Mouse (Mus musculus): Measurements from ENCODE around the gene Mrpl24.

GRCm38 (mm10) chr3:87959371-87959770 lies 40.1 kb downstream of the Mrpl24 start:
- TF ChIP-seq TBP (conservative IDR thresholded peaks at IDR 0.05; ENCODE audit: low read depth, low read length) = no peak
- no peak for TF ChIP-seq ZC3H11A (IDR thresholded peaks at IDR 0.05; ENCODE audit: low read depth, low read length)
- no peak for TF ChIP-seq EP300 (IDR thresholded peaks at IDR 0.05; ENCODE audit: low read length)
- no peak for TF ChIP-seq MAX (IDR thresholded peaks at IDR 0.05; ENCODE audit: low read length)
- no peak for TF ChIP-seq CTCF (conservative IDR thresholded peaks at IDR 0.05 in 1 of 2, IDR thresholded peaks at IDR 0.05 in 1 of 2; ENCODE audit: low read depth in 2 of 2, low read length in 2 of 2)
- no peak for TF ChIP-seq USF1 (IDR thresholded peaks at IDR 0.05; ENCODE audit: low read depth, low read length)
- TF ChIP-seq CHD2 (IDR thresholded peaks at IDR 0.05; ENCODE audit: low read length) = no peak
- no peak for TF ChIP-seq ZKSCAN1 (IDR thresholded peaks at IDR 0.05; ENCODE audit: borderline replicate concordance, low read depth, low read length)
- TF ChIP-seq MXI1 (IDR thresholded peaks at IDR 0.05; ENCODE audit: low read depth, low read length) = no peak
- no peak for TF ChIP-seq POLR2A (IDR thresholded peaks at IDR 0.05; ENCODE audit: low read depth, low read length)
- TF ChIP-seq MAZ (IDR thresholded peaks at IDR 0.05; ENCODE audit: low read depth, low read length) = no peak
- no peak for TF ChIP-seq USF2 (conservative IDR thresholded peaks at IDR 0.05; ENCODE audit: low read depth, low read length)
- no peak for TF ChIP-seq HCFC1 (IDR thresholded peaks at IDR 0.05; ENCODE audit: low read depth, low read length)
- TF ChIP-seq ZNF384 (IDR thresholded peaks at IDR 0.05; ENCODE audit: low read depth, low read length) = no peak
